In the genomic region with DNA sequence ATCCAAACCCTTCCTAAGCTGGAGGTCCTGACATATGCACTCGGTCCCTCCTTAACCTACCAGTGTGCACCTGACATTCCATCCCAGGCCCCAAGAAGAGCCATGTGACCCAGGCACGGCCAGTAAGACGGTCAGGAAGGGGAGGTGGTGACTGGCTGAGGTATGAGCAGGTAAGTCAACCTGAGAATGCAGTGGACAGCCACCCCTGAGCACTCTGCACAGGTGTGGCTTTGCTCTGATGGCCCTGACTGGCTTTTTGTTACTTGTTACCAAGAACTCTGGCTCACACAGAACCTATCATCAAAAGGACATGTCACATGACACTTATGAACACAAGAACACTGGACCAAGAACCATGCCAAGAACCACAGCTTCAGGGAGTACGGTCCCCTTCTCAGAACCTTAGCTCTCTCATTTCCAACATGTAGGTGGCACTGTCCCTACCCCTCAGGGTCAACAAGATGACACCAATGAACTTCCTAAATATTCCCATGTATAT, we compare ENCODE assay signal across 14 mouse cellular contexts. TPM values are rescaled to one million over a fixed set of nuclear protein-coding genes. Genes with fewer than 3 reads are reported as not detected.
DNase-seq lines count a peak whose midpoint lies in the region; ATAC-seq and TF ChIP-seq lines count a peak whose summit lies in the region.
"Had no signal": no experiment of that assay in that cellular context is flagged by ENCODE, and none has a peak within 500 bp of the region (broad histone marks: within the 10 kb centered on the region; RNA-seq: fewer than 3 reads in every experiment).

No protein-coding gene starts in this region.

- TF ChIP-seq CTCF in lung, postnatal 0 days (IDR thresholded peaks at IDR 0.05): no peak
- 0 out of 2 replicates have a peak, but pooled peaks have one; percentile 12 for TF ChIP-seq CTCF in hindbrain, postnatal 0 days (IDR thresholded peaks at IDR 0.05; ENCODE audit: low read depth)

- no peak for ATAC-seq in forebrain, embryonic 11.5 days (replicated peaks; ENCODE audit: low FRiP score)
- ATAC-seq in hindbrain, embryonic 12.5 days (ENCODE audit: low FRiP score): no peak
- no peak for ATAC-seq in hindbrain, embryonic 16.5 days
- peak; percentile 42 for ATAC-seq in lung, postnatal 0 days
- ATAC-seq in hindbrain, postnatal 0 days: no peak

- no peak overlapping the region for H3K9ac ChIP-seq in forebrain, embryonic 11.5 days (ENCODE audit: low read length)
- H3K9ac ChIP-seq in hindbrain, embryonic 12.5 days: no peak overlapping the region
- no peak overlapping the region; the same call in 1 of the 2 replicates for H3K9ac ChIP-seq in hindbrain, embryonic 16.5 days (ENCODE audit: low read depth, low read length)
- no peak overlapping the region for H3K9ac ChIP-seq in lung, postnatal 0 days (replicated peaks; ENCODE audit: low read depth)
- H3K9ac ChIP-seq in hindbrain, postnatal 0 days (replicated peaks; ENCODE audit: low read length): no peak overlapping the region
- H3K9ac ChIP-seq: heart, embryonic 13.5 days; liver, embryonic 14.5 days had no signal

- peak overlapping the region; percentile 31; the same call in 1 of the 2 replicates for H3K27ac ChIP-seq in forebrain, embryonic 10.5 days
- H3K27ac ChIP-seq in forebrain, embryonic 11.5 days (ENCODE audit: low read depth, low read length): no peak overlapping the region
- H3K27ac ChIP-seq in hindbrain, embryonic 12.5 days: 0 out of 2 replicates have a peak overlapping the region, but pooled peaks have one; percentile 9
- H3K27ac ChIP-seq in hindbrain, embryonic 16.5 days (ENCODE audit: low read depth, low read length): no peak overlapping the region; the same call in 1 of the 2 replicates
- H3K27ac ChIP-seq in lung, postnatal 0 days (ENCODE audit: low read length): no peak overlapping the region
- H3K27ac ChIP-seq in hindbrain, postnatal 0 days: no peak overlapping the region; the same call in 1 of the 2 replicates
- H3K27ac ChIP-seq: heart, embryonic 13.5 days; liver, embryonic 14.5 days; macrophage had no signal

- H3K9me3 ChIP-seq in forebrain, embryonic 10.5 days: no peaks in the 10 kb centered on the region
- no peaks in the 10 kb centered on the region for H3K9me3 ChIP-seq in forebrain, embryonic 11.5 days (ENCODE audit: control insufficient read depth, low read length)
- H3K9me3 ChIP-seq in hindbrain, embryonic 12.5 days (replicated peaks): no peaks in the 10 kb centered on the region
- no peaks in the 10 kb centered on the region for H3K9me3 ChIP-seq in hindbrain, embryonic 16.5 days (ENCODE audit: control insufficient read depth, low read length)
- no peaks in the 10 kb centered on the region for H3K9me3 ChIP-seq in lung, postnatal 0 days (ENCODE audit: low read length)
- no peaks in the 10 kb centered on the region for H3K9me3 ChIP-seq in hindbrain, postnatal 0 days (ENCODE audit: low read length)
- H3K9me3 ChIP-seq: heart, embryonic 13.5 days had no signal

- H3K4me1 ChIP-seq in forebrain, embryonic 10.5 days: peaks cover 74% of the 10 kb centered on the region
- peaks cover 17% of the 10 kb centered on the region; the same call in 1 of the 2 replicates for H3K4me1 ChIP-seq in forebrain, embryonic 11.5 days (replicated peaks; ENCODE audit: control insufficient read depth, insufficient read depth, low read length)
- peaks cover 77% of the 10 kb centered on the region for H3K4me1 ChIP-seq in hindbrain, embryonic 12.5 days
- H3K4me1 ChIP-seq in hindbrain, embryonic 16.5 days (ENCODE audit: control insufficient read depth, insufficient read depth, low read depth, low read length): peaks cover 57% of the 10 kb centered on the region
- H3K4me1 ChIP-seq in lung, postnatal 0 days (ENCODE audit: insufficient read depth, low read depth, low read length): peaks cover 34% of the 10 kb centered on the region; the same call in 1 of the 2 replicates
- H3K4me1 ChIP-seq in hindbrain, postnatal 0 days (ENCODE audit: insufficient read depth, low read length): peaks cover 44% of the 10 kb centered on the region

- H3K27me3 ChIP-seq in forebrain, embryonic 10.5 days (ENCODE audit: poor library complexity, severe bottlenecking): no peaks in the 10 kb centered on the region
- H3K27me3 ChIP-seq in forebrain, embryonic 11.5 days (ENCODE audit: control insufficient read depth, insufficient read depth, low read length): no peaks in the 10 kb centered on the region
- H3K27me3 ChIP-seq in hindbrain, embryonic 12.5 days: no peaks in the 10 kb centered on the region
- H3K27me3 ChIP-seq in hindbrain, embryonic 16.5 days (replicated peaks; ENCODE audit: control insufficient read depth, insufficient read depth, low read length): no peaks in the 10 kb centered on the region
- no peaks in the 10 kb centered on the region for H3K27me3 ChIP-seq in lung, postnatal 0 days (replicated peaks; ENCODE audit: insufficient read depth, low read length)
- no peaks in the 10 kb centered on the region for H3K27me3 ChIP-seq in hindbrain, postnatal 0 days (ENCODE audit: insufficient read depth, low read length)
- H3K27me3 ChIP-seq: heart, embryonic 13.5 days had no signal

- no peak for DNase-seq in forebrain, embryonic 10.5 days (ENCODE audit: extremely low spot score, low spot score)
- no peak for DNase-seq in forebrain, embryonic 11.5 days (ENCODE audit: low spot score)
- peak; percentile 38 for DNase-seq in lung, postnatal 0 days (ENCODE audit: low spot score)
- no peak for DNase-seq in lung, postnatal 14 days
- no peak for DNase-seq in hindbrain, postnatal 0 days (ENCODE audit: low spot score)
- DNase-seq in urinary bladder, adult 18-20 months (ENCODE audit: low spot score in 2 of 2): no peak
- DNase-seq: gastrocnemius, postnatal 14 days; right cerebral cortex, postnatal 14 days; thymus, postnatal 4 days had no signal

- H3K4me3 ChIP-seq in forebrain, embryonic 10.5 days: no peak overlapping the region
- H3K4me3 ChIP-seq in forebrain, embryonic 11.5 days (ENCODE audit: low read depth, low read length): no peak overlapping the region
- no peak overlapping the region for H3K4me3 ChIP-seq in hindbrain, embryonic 12.5 days
- no peak overlapping the region for H3K4me3 ChIP-seq in hindbrain, embryonic 16.5 days (ENCODE audit: low read length)
- H3K4me3 ChIP-seq in lung, postnatal 0 days (ENCODE audit: low read depth, low read length): no peak overlapping the region
- no peak overlapping the region for H3K4me3 ChIP-seq in hindbrain, postnatal 0 days (ENCODE audit: low read length)
- H3K4me3 ChIP-seq: heart, embryonic 13.5 days had no signal

- TF ChIP-seq EP300 in lung, postnatal 0 days (IDR thresholded peaks at IDR 0.05): no peak

- H3K36me3 ChIP-seq in forebrain, embryonic 10.5 days (replicated peaks): peaks cover 43% of the 10 kb centered on the region
- no peaks in the 10 kb centered on the region for H3K36me3 ChIP-seq in forebrain, embryonic 11.5 days (ENCODE audit: control insufficient read depth, insufficient read depth, low read length)
- H3K36me3 ChIP-seq in hindbrain, embryonic 12.5 days: no peaks in the 10 kb centered on the region
- H3K36me3 ChIP-seq in hindbrain, embryonic 16.5 days (ENCODE audit: control insufficient read depth, insufficient read depth, low read length): no peaks in the 10 kb centered on the region
- H3K36me3 ChIP-seq in lung, postnatal 0 days (ENCODE audit: insufficient read depth, low read length): 0 out of 2 replicates have a peak, but pooled peaks cover 5% of the 10 kb centered on the region
- H3K36me3 ChIP-seq in hindbrain, postnatal 0 days (ENCODE audit: insufficient read depth, low read length): no peaks in the 10 kb centered on the region

- H3K4me2 ChIP-seq in forebrain, embryonic 11.5 days (ENCODE audit: low read depth, low read length, severe bottlenecking): no peak overlapping the region
- no peak overlapping the region for H3K4me2 ChIP-seq in hindbrain, embryonic 12.5 days (replicated peaks)
- H3K4me2 ChIP-seq in hindbrain, embryonic 16.5 days (ENCODE audit: low read length): no peak overlapping the region
- no peak overlapping the region for H3K4me2 ChIP-seq in lung, postnatal 0 days (replicated peaks; ENCODE audit: low read depth, low read length)
- no peak overlapping the region for H3K4me2 ChIP-seq in hindbrain, postnatal 0 days (ENCODE audit: low read depth, low read length)
- H3K4me2 ChIP-seq: heart, embryonic 13.5 days had no signal

- 91% methylated on average over 4 of the region's 4 CpGs for WGBS in forebrain, embryonic 10.5 days
- 88% methylated on average over 4 of the region's 4 CpGs for WGBS in forebrain, embryonic 11.5 days
- 86% methylated on average over 4 of the region's 4 CpGs for WGBS in hindbrain, embryonic 12.5 days
- WGBS in hindbrain, embryonic 16.5 days: 83% methylated on average over 4 of the region's 4 CpGs
- 39% methylated on average over 4 of the region's 4 CpGs for WGBS in lung, postnatal 0 days
- 61% methylated on average over 4 of the region's 4 CpGs for WGBS in hindbrain, postnatal 0 days

RNA-seq across cellular contexts. Expression of gene Ncor2, which starts 53.0 kb away (rescaled TPM):
- polyA plus RNA-seq in forebrain, embryonic 10.5 days (2016; fragmentation: Nextera tagmentation; extraction: Ambion mirVana): 15.7 and 17.8 TPM in 2 replicates
- polyA plus RNA-seq in forebrain, embryonic 11.5 days (2014; fragmentation: Nextera tagmentation; extraction: Ambion mirVana): 27.3 and 29.5 TPM in 2 replicates
- polyA plus RNA-seq in hindbrain, embryonic 12.5 days (2016; fragmentation: Nextera tagmentation; extraction: Ambion mirVana): 30.2 and 31.0 TPM in 2 replicates
- 23.3 and 26.2 TPM in 2 replicates for polyA plus RNA-seq in hindbrain, embryonic 16.5 days (2015; fragmentation: Nextera tagmentation; extraction: Ambion mirVana)
- 20.2 and 23.9 TPM in 2 replicates for polyA plus RNA-seq in lung, postnatal 0 days (2015; fragmentation: Nextera tagmentation; extraction: Ambion mirVana)
- 35.4 and 37.5 TPM in 2 replicates for total RNA-seq in hindbrain, postnatal 0 days (2014; rRNA removed)
- polyA plus RNA-seq in hindbrain, postnatal 0 days (2015; fragmentation: Nextera tagmentation; extraction: Ambion mirVana): 20.9 and 22.7 TPM in 2 replicates

Comparison
In these comparisons a context has a peak if more than half of its experiments do, and no peak if none do; other contexts are left out.
1. H3K27ac ChIP-seq: peak in forebrain, embryonic 10.5 days (single experiment) and hindbrain, embryonic 12.5 days (single experiment); none in forebrain, embryonic 11.5 days (single experiment), hindbrain, embryonic 16.5 days (single experiment), lung, postnatal 0 days (single experiment) and hindbrain, postnatal 0 days (single experiment).